Mouse (Mus musculus) bone marrow macrophage, adult 2 months (primary cell): ENCODE data around the gene Rin2. TPM values are rescaled to one million over a fixed set of nuclear protein-coding genes. Genes with fewer than 3 reads are reported as not detected.
A peak's percentile ranks its signal among the peaks of the same experiment; 100 is the strongest.

Experiments used
- H3K27ac ChIP-seq: 2 replicates; pipeline ENCODE4 v1.5.1; 2012; ENCODE audit warnings: low read depth, low read length; ENCODE audit not compliant: insufficient read depth
- H3K4me1 ChIP-seq: 2 replicates; pipeline ENCODE4 v1.6.1; 2012; ENCODE audit warnings: low read length; ENCODE audit not compliant: control insufficient read depth, insufficient read depth
- H3K4me3 ChIP-seq: 2 replicates; pipeline ENCODE4 v1.5.1; 2012; ENCODE audit warnings: mild to moderate bottlenecking, low read length, moderate library complexity; ENCODE audit not compliant: insufficient read depth
- CTCF ChIP-seq: IDR thresholded peaks from 2 replicates; pipeline ENCODE4 v1.5.1; 2012; ENCODE audit warnings: low read depth, mild to moderate bottlenecking, low read length, moderate library complexity
- POLR2A ChIP-seq: IDR thresholded peaks from 2 replicates; pipeline ENCODE4 v1.6.1; 2012; ENCODE audit warnings: mild to moderate bottlenecking, low read depth, low read length, borderline replicate concordance
- polyA plus RNA-seq: library from polyadenylated mRNA; stranded (reverse); fragments of >200 nt; gene quantifications from 2 replicates; pipeline ENCODE4 v1.2.4, GENCODE M21; 2012; ENCODE audit not compliant: missing spikeins, insufficient read depth, insufficient read length

The Rin2 gene
- polyA plus RNA-seq, 1 experiment: 70.2 TPM

GRCm38 (mm10) chr2:145801322-145802052, 126.5 kb downstream of the Rin2 start:
- H3K4me3 ChIP-seq: no peak overlapping the region
- TF ChIP-seq CTCF (no peak), POLR2A (no peak)
- H3K27ac ChIP-seq: no peak overlapping the region
- peaks cover 27% of the 10 kb centered on the region for H3K4me1 ChIP-seq

- H3K27ac ChIP-seq: no peak overlapping the region
- no peak for TF ChIP-seq CTCF
- TF ChIP-seq POLR2A: no peak
- H3K4me1 ChIP-seq: peaks cover 36% of the 10 kb centered on the region
- no peak overlapping the region for H3K4me3 ChIP-seq
Observed at GRCm38 (mm10) chr2:145802626-145803025, 127.6 kb downstream of the Rin2 start.

GRCm38 (mm10) chr2:145803822-145804342, 128.9 kb downstream of the Rin2 start:
- Histone ChIP-seq H3K4me1 (peaks cover 44% of the 10 kb centered on the region), H3K27ac (no peak overlapping the region), H3K4me3 (no peak overlapping the region)
- no peak for TF ChIP-seq CTCF
- no peak for TF ChIP-seq POLR2A

GRCm38 (mm10) chr2:145804524-145804923, 129.5 kb downstream of the Rin2 start:
- TF ChIP-seq CTCF: no peak
- no peak for TF ChIP-seq POLR2A
- peak overlapping the region; percentile 36 for H3K27ac ChIP-seq
- peaks cover 47% of the 10 kb centered on the region for H3K4me1 ChIP-seq
- H3K4me3 ChIP-seq: 0 out of 2 replicates have a peak overlapping the region, but pooled peaks have one; percentile 4

GRCm38 (mm10) chr2:145807276-145807675, 132.3 kb downstream of the Rin2 start:
- Histone ChIP-seq H3K4me1 (peaks cover 59% of the 10 kb centered on the region), H3K4me3 (no peak overlapping the region), H3K27ac (no peak overlapping the region)
- no peak for TF ChIP-seq POLR2A
- TF ChIP-seq CTCF: no peak

- peaks cover 59% of the 10 kb centered on the region for H3K4me1 ChIP-seq
- no peak overlapping the region for H3K4me3 ChIP-seq
- no peak for TF ChIP-seq CTCF
- no peak for TF ChIP-seq POLR2A
- peak overlapping the region; percentile 33; the same call in 1 of the 2 replicates for H3K27ac ChIP-seq
Observed at GRCm38 (mm10) chr2:145808251-145808650, 133.2 kb downstream of the Rin2 start.

GRCm38 (mm10) chr2:145808667-145809066, 133.7 kb downstream of the Rin2 start:
- H3K4me3 ChIP-seq: no peak overlapping the region
- peaks cover 59% of the 10 kb centered on the region for H3K4me1 ChIP-seq
- peak overlapping the region; percentile 33; the same call in 1 of the 2 replicates for H3K27ac ChIP-seq
- TF ChIP-seq CTCF: no peak
- no peak for TF ChIP-seq POLR2A

- H3K4me3 ChIP-seq: no peak overlapping the region
- 0 out of 2 replicates have a peak, but pooled peaks have one; percentile 24 for TF ChIP-seq CTCF
- no peak for TF ChIP-seq POLR2A
Observed at GRCm38 (mm10) chr2:145810676-145811075, 135.7 kb downstream of the Rin2 start.

GRCm38 (mm10) chr2:145812818-145813217, 137.8 kb downstream of the Rin2 start:
- Histone ChIP-seq H3K4me1 (peaks cover 40% of the 10 kb centered on the region), H3K4me3 (no peak overlapping the region), H3K27ac (peak overlapping the region; percentile 81)
- no peak for TF ChIP-seq POLR2A
- no peak for TF ChIP-seq CTCF

More at GRCm38 (mm10) chr2:145810676-145811075, 135.7 kb downstream of the Rin2 start:
- Histone ChIP-seq H3K4me1 (peaks cover 53% of the 10 kb centered on the region), H3K27ac (no peak overlapping the region)

GRCm38 (mm10) chr2:145817195-145817594, 142.2 kb downstream of the Rin2 start:
- H3K27ac ChIP-seq: no peak overlapping the region
- peaks cover 27% of the 10 kb centered on the region for H3K4me1 ChIP-seq
- H3K4me3 ChIP-seq: no peak overlapping the region
- TF ChIP-seq CTCF: no peak
- no peak for TF ChIP-seq POLR2A
